Mouse (Mus musculus): ENCODE results near the gene Hnrnph2.
A peak's percentile ranks its signal among the peaks of the same experiment; 100 is the strongest.

The Hnrnph2 gene

GRCm38 (mm10) chrX:134614306-134614705, 13.3 kb downstream of the Hnrnph2 start:
- no peak for DNase-seq (ENCODE audit: low read depth, low spot score)

- no peak for DNase-seq (ENCODE audit: low read depth, low spot score)
These were observed 18.7 kb downstream of the Hnrnph2 start for GRCm38 (mm10) chrX:134619695-134620094.

- no peak for DNase-seq (ENCODE audit: low read depth, low spot score)
These were observed 19.4 kb downstream of the Hnrnph2 start for GRCm38 (mm10) chrX:134620254-134620865.

GRCm38 (mm10) chrX:134621685-134622084, 20.7 kb downstream of the Hnrnph2 start:
- no peak for DNase-seq (ENCODE audit: low read depth, low spot score)

- no peak for DNase-seq (ENCODE audit: low read depth, low spot score)
These were observed 22.4 kb downstream of the Hnrnph2 start for GRCm38 (mm10) chrX:134623350-134623749.

GRCm38 (mm10) chrX:134628200-134628599, 27.2 kb downstream of the Hnrnph2 start:
- DNase-seq (ENCODE audit: low read depth, low spot score): no peak

GRCm38 (mm10) chrX:134632710-134633109, 31.7 kb downstream of the Hnrnph2 start:
- DNase-seq (ENCODE audit: low read depth, low spot score): no peak

- no peak for DNase-seq (ENCODE audit: low read depth, low spot score)
These were observed 34.1 kb downstream of the Hnrnph2 start for GRCm38 (mm10) chrX:134635111-134635510.

GRCm38 (mm10) chrX:134635860-134636259, 34.9 kb downstream of the Hnrnph2 start:
- no peak for DNase-seq (ENCODE audit: low read depth, low spot score)

- DNase-seq (ENCODE audit: low read depth, low spot score): no peak
These were observed 40.2 kb downstream of the Hnrnph2 start for GRCm38 (mm10) chrX:134641000-134641760.

- DNase-seq (ENCODE audit: low read depth, low spot score): no peak
These were observed 45.4 kb downstream of the Hnrnph2 start for GRCm38 (mm10) chrX:134646338-134646737.

- DNase-seq (ENCODE audit: low read depth, low spot score): no peak
These were observed 46.4 kb downstream of the Hnrnph2 start for GRCm38 (mm10) chrX:134647421-134647820.

GRCm38 (mm10) chrX:134648031-134648692, 47.2 kb downstream of the Hnrnph2 start:
- peak; percentile 68 for DNase-seq (ENCODE audit: low read depth, low spot score)

- DNase-seq (ENCODE audit: low read depth, low spot score): no peak
These were observed 51.1 kb downstream of the Hnrnph2 start for GRCm38 (mm10) chrX:134652061-134652460.
